Mouse (Mus musculus) embryonic stem cell, embryonic (primary cell): ENCODE results near the gene Ak2.

Experiments used
- CTCF ChIA-PET, 4 experiments: fragments of 300-600 bp in 2 of 4; fragments of 350-600 bp in 2 of 4; sonication (Branson Sonifier 250); formaldehyde crosslinking; loops; one replicate each; lab custom pipeline; 2022; ENCODE audit warnings: inconsistent platforms in 2 of 4; lab: Charles Lee
- POLR2A ChIA-PET, 4 experiments: fragments of 300-600 bp in 2 of 4; fragments of 350-600 bp in 2 of 4; sonication (Branson Sonifier 250); formaldehyde crosslinking; loops; one replicate each; lab custom pipeline; 2022; ENCODE audit warnings: antibody characterized with exemption in 4 of 4, inconsistent platforms in 1 of 4; lab: Charles Lee

Gene Ak2

DNA sequence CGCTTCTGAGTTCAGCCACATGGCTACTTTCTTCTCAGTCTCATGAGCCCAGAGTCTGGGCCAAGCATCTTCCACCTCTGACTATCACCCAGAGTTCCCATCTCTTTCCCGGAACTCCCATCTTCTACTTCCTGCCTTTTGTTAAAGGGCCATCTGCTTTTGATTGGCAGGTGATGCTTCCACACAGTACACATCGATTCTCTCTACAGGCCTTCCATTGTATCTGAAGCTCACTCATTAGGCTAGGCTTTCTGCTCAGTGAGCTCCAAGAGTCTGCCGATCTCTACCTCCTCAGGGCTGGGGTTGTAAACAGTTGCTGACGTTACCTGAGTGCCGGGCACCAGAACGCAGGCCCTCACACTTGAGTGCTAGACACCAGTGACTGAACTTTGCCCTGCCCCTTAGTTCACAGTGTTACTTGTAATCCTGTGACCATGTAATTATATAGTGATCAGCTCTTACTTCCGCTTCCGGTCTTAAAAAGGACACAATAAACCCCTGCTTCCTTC, at the start of gene Ak2:
TSS of gene Ak2 (plus strand) at position 459 of the 509 bp plus-strand sequence.
- ChIA-PET CTCF (interaction anchor here in 2 of 4 experiments (0.5 to 2.8 kb wide), 8 partner anchors 14 to 285 kb away, joined by 3 to 17 read pairs (median 4); no protein-coding TSS in a partner anchor), POLR2A (interaction anchor here in 3 of 4 experiments (0.7 to 20.0 kb wide), 26 partner anchors 8 to 617 kb away, joined by 3 to 330 read pairs (median 5); partner anchors contain the start of genes Rnf19b (in 3 of the 3) and Azin2 (in 1 of the 3))

DNA sequence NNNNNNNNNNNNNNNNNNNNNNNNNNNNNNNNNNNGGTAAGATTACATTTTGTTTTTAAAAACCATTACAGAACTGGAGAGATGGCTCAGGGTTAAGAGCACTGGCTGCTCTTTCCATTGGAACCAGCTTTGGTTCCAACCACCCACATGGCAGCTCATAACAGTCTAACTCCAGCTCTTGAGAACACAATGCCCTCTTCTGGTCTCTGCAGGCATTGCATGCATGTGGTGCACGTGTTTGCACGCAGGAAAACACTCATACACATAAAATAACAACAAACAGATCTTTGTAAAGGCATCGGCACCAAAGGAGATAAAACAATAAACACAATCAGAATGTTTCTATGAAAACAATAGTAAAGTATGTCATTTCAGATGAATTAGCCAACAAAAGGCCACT, 49.4 kb upstream of the Ak2 start:
- ChIA-PET POLR2A (interaction anchor here (0.6 to 2.3 kb wide), 8 partner anchors 15 to 474 kb away, joined by 3 to 9 read pairs (median 4); partner anchors contain the start of gene Rnf19b (in 2 of the 4)), CTCF (interaction anchor here (0.5 to 1.8 kb wide), 23 partner anchors 9 to 328 kb away, joined by 3 to 20 read pairs (median 3); partner anchors contain the start of gene Tmem54 (in 1 of the 4))

DNA sequence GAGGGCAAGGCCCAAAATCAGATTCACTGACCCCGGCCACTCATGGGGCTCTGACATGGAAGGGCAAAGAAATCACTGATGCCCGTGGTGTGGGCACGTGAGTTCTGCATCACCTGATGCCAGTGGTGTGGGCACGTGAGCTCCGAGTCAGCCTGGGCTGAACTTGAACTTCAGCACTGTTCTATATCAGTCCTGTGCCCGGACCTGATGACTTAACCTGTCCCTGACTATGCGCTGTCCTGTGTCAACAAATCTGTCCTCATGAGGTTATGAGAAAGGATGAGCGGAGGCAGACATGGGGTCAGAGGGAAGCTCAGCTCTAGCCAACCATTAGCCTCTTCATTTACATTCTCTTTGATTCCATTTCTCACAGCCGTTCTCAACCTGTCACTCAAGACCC, 45.0 kb upstream of the Ak2 start:
- POLR2A ChIA-PET = interaction anchor here in 3 of 4 experiments (0.6 to 5.4 kb wide), 20 partner anchors 10 to 133 kb away, joined by 3 to 23 read pairs (median 4); partner anchors contain the start of genes Rnf19b (in 3 of the 3) and Azin2 (in 1 of the 3)
- CTCF ChIA-PET = interaction anchor here (0.6 to 2.6 kb wide), 16 partner anchors 10 to 236 kb away, joined by 3 to 15 read pairs (median 4); no protein-coding TSS in a partner anchor

DNA sequence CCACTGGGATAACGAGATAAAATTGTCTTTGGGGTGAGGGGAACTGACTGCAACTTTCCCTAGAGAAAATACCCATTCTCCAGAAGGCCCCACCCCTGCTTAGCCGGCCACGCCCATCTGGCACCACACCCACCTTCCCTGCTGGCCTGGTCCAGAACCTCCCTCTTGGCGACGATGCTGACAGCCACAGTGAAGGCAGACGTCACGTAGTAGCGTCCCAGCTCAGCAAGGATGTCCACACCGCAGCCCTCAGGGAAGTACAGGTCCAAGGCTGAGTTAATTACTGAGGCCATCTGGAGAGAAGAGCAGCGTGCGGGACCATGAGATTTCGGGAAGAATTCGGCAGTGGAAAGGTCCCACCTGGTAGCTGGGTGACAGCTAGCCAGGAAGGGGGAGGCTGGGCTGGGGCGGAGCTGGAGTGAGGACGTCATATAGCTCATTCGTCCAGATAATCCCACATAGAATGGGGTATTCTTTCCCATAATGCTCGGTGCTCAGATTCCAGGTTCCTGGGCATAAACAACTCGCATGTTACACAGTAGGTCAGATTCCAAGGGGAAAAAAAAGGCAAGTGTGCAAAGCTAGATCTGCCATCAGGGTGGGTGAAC, 44.3 kb upstream of the Ak2 start:
- CTCF ChIA-PET = interaction anchor here (0.7 to 2.6 kb wide), 18 partner anchors 10 to 236 kb away, joined by 3 to 15 read pairs (median 4); partner anchors contain the start of gene Ak2 (in 1 of the 4)
- POLR2A ChIA-PET = interaction anchor here in 3 of 4 experiments (0.5 to 5.4 kb wide), 23 partner anchors 9 to 536 kb away, joined by 3 to 23 read pairs (median 3); partner anchors contain the start of genes Rnf19b (in 3 of the 3) and Azin2 (in 1 of the 3)

DNA sequence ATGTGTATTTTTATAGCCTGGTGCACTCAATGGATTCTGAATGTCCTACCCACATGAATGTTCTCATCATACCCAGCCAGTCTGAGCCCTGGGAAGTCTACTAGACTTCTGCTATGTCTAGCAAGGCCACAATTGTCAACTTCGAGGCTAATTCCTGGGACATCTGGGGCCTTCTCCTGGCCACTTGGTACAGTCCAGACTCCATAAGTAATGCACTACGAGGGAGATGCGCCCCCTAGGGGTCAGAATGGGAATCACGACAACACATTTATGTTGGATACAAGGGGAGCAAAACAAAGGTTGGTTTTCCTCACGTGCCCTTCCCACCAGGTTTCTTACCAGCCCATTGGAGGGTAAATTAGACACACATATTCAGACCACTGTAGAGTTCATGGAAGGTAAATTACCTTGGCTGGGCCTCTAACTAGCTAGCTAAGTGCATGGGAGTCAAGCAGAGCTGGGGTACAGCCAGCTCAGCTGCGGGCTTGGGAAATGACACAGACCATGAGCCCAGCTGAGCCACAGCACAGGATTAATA, 43.6 kb upstream of the Ak2 start:
- ChIA-PET CTCF (interaction anchor here in 3 of 4 experiments (0.6 to 2.4 kb wide), 11 partner anchors 9 to 237 kb away, joined by 3 to 15 read pairs (median 4); no protein-coding TSS in a partner anchor), POLR2A (interaction anchor here in 3 of 4 experiments (0.6 to 5.4 kb wide), 17 partner anchors 10 to 268 kb away, joined by 3 to 23 read pairs (median 5); partner anchors contain the start of genes Rnf19b (in 3 of the 3) and Azin2 (in 2 of the 3))

DNA sequence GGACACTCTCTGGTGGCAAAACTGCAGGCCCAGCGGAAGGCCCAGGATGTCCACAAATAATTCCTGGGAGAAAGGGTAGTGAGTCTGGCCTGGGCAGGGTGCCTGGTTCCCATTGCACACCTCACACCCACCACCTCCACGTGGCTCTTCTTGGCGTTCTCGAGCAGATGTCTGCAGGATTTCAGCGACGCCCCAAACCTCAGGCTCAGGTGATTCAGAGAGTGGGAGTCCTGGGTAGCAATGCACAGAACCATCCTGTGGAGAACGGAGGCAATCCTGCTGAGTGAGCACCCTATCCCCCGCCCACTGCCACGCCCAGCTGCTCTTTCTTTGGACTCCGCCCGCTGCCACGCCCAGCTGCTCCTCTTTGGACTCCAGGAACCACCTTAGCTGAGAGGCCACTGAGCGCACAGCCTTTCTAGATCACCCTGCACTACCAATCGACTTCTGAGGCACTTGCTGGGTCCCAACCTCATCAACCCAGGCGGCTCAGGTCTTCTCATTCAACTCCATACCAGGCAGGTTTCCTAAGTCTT, 42.2 kb upstream of the Ak2 start:
- CTCF ChIA-PET = interaction anchor here in 2 of 4 experiments (0.5 to 1.4 kb wide), 4 partner anchors 21 to 240 kb away, joined by 3 to 4 read pairs (median 3); partner anchors contain the start of genes S100pbp (in 1 of the 2) and Yars (in 1 of the 2)
- POLR2A ChIA-PET = interaction anchor here in 3 of 4 experiments (0.5 to 5.4 kb wide), 9 partner anchors 13 to 267 kb away, joined by 3 to 23 read pairs (median 4); partner anchors contain the start of genes Rnf19b (in 3 of the 3) and Azin2 (in 2 of the 3)

DNA sequence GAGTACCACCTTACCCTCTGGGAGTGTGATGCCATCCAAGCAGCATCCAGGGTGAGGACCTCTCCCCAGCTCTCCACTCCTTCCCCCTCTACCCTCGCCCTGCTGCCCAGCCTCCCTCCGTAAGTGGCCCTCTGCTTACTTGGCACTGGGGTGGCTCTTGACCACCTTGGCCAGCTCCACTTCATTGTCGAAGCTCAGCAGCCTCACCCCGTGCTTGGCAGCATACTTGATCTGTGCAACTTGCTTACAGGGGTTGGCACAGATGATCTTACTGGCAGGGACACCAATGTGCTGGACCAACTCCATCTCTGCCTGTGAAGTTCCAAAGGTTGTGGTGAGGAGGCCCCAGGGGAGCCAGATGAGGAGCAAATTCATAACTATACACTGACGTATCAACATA, 41.3 kb upstream of the Ak2 start:
- ChIA-PET CTCF (interaction anchor here in 3 of 4 experiments (1.0 to 1.3 kb wide), 3 partner anchors 20 to 163 kb away, joined by 3 read pairs; no protein-coding TSS in a partner anchor), POLR2A (interaction anchor here (0.5 to 2.7 kb wide), 7 partner anchors 11 to 167 kb away, joined by 3 to 12 read pairs (median 4); partner anchors contain the start of genes Azin2 (in 1 of the 4) and Rnf19b (in 1 of the 4))

DNA sequence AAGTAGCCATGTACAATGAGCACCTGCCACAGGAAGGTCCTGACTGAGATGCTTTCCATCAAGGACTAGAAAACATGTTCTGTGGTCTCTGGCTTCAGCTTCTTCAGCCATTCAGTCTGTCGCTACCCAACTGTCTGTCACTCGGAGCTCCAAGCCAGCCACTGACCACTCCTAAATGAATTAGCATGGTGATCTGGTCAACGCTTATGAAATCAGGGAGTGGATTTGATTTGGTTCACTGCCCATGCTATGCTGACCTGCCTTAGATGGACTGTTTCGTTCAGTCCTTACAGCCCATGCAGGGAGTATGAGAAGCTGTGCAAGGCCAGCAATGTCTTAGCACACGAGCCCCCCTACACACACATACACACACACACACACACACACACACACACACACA, 37.9 kb upstream of the Ak2 start:
- ChIA-PET POLR2A (interaction anchor here in 2 of 4 experiments (0.6 to 2.1 kb wide), 7 partner anchors 9 to 134 kb away, joined by 3 to 9 read pairs (median 4); partner anchors contain the start of genes Azin2 (in 1 of the 2) and Rnf19b (in 1 of the 2)), CTCF (interaction anchor here in 2 of 4 experiments (0.6 to 1.1 kb wide), 3 partner anchors 11 to 157 kb away, joined by 3 to 5 read pairs (median 3); no protein-coding TSS in a partner anchor)

DNA sequence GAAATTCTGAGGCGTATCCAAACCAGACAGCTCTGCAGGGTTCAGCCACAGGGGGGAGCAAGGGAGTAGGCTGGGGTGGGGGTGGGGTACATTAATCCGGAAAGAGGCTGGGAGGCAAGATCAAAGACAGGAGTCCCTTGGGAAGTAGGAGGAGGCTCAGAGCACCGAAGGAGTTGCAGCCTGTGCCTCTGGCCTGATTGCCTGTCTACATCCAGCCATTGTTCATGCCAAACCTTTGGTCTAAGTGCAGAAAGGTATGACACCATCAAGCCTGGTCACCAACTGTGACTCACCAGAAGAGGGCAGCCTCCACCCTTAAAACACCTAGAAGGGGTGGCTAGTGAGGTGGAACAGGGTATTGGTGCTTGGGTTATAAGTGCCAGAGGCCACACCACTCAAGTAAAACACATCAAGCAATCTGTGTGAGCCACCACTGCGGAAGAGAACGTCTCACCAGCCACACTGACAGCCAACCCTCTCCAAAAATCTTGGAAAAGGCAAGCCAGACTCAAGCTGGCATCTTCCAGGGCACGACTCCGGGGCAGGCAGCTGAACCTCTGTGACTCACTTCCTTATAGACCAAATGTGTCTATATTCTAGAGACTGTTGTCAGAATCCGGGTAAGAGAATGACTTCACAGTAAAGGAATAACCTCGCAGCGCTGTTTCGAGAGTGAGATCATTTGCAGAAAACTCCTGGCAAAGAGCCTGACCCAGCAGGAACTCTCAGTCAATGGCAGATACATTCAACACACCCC, 34.4 kb upstream of the Ak2 start:
- POLR2A ChIA-PET = interaction anchor here (0.6 to 4.3 kb wide), 20 partner anchors 10 to 179 kb away, joined by 3 to 20 read pairs (median 4); partner anchors contain the start of gene Rnf19b (in 3 of the 4)
- CTCF ChIA-PET = interaction anchor here (0.5 to 2.8 kb wide), 37 partner anchors 10 to 322 kb away, joined by 3 to 15 read pairs (median 4); no protein-coding TSS in a partner anchor

DNA sequence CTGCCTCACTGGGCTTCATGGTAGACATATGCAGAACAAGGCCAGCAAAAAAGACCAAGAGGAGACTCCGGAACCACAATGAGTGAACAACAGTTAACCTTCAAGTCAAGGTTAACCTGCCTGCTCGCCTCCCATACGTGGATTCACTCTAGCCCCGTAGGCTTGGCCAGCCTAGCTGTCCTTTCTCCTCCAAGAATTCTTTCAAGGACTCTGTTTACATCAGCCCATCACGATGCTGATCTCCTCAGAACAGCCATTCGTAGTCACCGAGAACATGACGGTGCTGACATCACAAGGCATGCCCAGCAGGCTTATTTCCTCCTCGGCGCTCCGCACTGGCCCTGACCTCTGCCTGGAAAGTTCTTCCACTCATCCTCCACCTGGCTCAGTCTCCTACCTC, 33.6 kb upstream of the Ak2 start:
- POLR2A ChIA-PET = interaction anchor here in 3 of 4 experiments (0.6 to 4.3 kb wide), 14 partner anchors 9 to 169 kb away, joined by 3 to 20 read pairs (median 3); partner anchors contain the start of gene Rnf19b (in 3 of the 3)
- CTCF ChIA-PET = interaction anchor here (0.6 to 2.8 kb wide), 12 partner anchors 10 to 247 kb away, joined by 3 to 15 read pairs (median 6); no protein-coding TSS in a partner anchor

DNA sequence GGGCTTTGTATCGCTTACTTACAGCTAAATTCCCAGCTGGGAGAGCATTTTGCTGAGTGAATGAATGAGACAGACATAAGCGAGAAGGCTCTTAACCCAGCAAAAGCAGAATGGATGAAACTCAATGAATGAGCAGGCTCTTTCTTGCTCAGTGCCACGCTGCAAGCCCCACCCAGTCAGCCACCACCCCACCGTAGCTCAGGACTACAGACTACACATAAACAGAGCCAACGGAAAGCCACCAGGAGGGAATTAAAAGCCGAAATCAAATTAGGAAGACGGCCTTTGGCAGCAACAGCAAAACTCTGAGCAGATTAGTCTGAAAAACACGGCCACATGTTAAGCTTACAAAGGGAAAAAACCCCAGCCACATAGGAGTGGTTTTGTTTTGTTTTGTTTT, 32.9 kb upstream of the Ak2 start:
- POLR2A ChIA-PET = interaction anchor here in 3 of 4 experiments (0.6 to 4.3 kb wide), 17 partner anchors 8 to 230 kb away, joined by 3 to 20 read pairs (median 3); partner anchors contain the start of genes Rnf19b (in 3 of the 3), S100pbp (in 1 of the 3) and Yars (in 1 of the 3)
- CTCF ChIA-PET = interaction anchor here in 3 of 4 experiments (0.5 to 2.8 kb wide), 5 partner anchors 12 to 261 kb away, joined by 3 to 10 read pairs (median 6); no protein-coding TSS in a partner anchor

DNA sequence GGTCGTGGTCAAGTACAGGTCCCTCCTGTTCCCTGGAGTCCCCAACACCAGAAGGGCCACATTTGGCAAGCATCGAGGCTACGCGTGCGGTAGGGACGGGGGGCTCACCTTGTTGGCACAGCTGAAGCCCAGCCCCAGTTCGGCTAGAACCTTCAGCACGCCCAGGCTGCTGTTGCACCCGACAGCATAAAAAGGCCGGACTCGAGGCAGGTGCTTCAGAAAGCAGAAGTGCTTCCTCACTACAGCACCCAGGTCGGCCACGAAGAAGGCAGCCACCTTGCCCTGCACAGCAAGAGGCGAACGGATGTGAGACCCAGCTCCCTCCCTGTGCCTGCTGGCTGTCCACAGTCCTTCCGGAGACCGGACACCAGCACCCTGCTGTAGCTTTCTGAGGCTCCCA, 32.1 kb upstream of the Ak2 start:
- CTCF ChIA-PET = interaction anchor here in 2 of 4 experiments (1.1 to 2.0 kb wide), 2 partner anchors 12 to 146 kb away, joined by 3 to 6 read pairs; no protein-coding TSS in a partner anchor
- POLR2A ChIA-PET = interaction anchor here in 3 of 4 experiments (0.5 to 4.3 kb wide), 13 partner anchors 10 to 112 kb away, joined by 3 to 20 read pairs (median 5); partner anchors contain the start of gene Rnf19b (in 3 of the 3)

DNA sequence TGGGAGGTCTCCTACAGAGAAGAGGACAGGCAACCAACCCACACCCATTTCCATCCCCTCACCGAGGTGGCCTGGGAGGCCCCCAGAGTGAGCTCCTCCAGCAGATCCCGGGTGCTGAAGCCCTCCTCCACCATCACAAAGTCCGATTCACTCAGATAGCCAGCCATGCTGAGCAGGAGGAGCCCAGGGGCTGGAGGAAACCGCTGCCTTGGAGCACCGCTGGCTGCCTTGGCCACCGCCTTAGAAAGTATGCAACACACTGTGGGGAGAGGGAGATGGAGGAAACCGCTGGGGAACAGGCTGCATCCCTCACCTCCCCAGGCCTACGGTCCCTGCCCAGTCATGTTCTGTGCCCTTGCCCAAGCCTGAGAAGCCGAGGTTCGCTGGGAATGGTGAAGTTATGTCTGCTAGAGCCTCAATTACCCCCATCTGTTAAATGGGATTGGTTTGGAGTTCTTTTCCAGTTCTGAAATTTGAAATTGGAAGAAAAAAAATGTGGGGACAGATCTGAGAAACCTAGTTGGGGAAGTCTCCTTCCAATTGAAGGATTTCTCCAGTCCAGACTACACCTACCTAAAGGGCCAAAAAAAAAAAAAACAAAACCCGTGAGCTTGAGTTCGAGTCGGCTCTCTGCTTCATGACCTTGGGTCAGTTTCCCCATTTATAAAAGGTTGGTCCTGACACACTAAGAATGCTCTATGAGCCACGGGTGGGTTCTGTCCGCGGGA, 30.3 kb upstream of the Ak2 start:
- ChIA-PET CTCF (interaction anchor here (0.6 to 1.3 kb wide), 6 partner anchors 10 to 396 kb away, joined by 3 to 4 read pairs (median 4); no protein-coding TSS in a partner anchor), POLR2A (interaction anchor here (0.6 to 9.9 kb wide), 29 partner anchors 8 to 141 kb away, joined by 3 to 61 read pairs (median 4); partner anchors contain the start of gene Rnf19b (in 3 of the 4))

DNA sequence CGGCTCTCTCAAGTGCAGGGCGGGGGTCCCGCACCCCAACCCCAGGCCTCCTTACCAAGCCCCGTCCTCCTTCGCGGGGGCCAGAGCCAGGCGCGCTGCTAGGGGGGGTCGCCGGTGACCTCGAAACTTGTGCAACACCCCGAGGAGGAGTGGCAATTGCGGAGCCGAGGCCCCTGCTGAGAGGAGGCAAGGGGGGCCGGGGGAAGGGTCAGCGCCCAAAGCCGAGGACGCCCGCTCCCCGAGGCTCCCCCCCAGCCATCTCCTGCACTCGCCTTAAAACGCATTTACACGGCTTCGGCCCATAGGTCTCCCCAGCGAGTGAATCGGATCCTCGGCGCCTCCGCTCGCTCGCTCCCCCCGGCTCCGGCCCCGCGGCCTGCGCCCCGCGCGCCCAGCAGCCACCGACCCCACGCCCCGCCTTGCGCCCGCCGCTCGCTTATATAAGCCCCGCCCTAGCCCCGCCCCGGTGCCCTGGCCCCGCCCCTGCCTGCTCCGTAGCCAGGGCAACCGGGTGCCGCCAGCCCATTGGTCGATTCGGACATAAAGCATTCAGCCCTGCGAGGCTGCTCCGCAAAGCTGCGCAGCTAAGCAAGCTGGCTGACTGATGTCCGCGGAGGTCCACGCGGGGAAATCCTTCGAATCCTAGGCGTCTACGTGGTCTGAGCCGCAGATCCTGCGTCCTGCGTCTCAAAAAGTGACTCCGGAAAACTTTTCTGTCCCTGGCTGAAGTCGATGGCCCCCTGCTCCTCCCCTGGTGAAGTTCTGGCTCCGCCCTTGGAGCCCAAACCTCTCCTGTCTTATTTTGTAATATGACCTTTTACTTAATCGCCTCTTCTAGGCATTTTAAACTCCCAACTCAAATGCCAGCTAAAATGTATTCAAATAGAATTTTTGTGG, 29.5 kb upstream of the Ak2 start, which contains the start of gene Azin2:
TSS of gene Azin2 (minus strand) at position 414 of the 897 bp plus-strand sequence.
- POLR2A ChIA-PET = interaction anchor here (0.5 to 9.9 kb wide), 70 partner anchors 8 to 1439 kb away, joined by 3 to 61 read pairs (median 4); partner anchors contain the start of genes Rnf19b (in 3 of the 4), Ak2 (in 1 of the 4), Bsdc1 (in 1 of the 4) and Csmd2 (in 1 of the 4)

More for the DNA sequence above, 29.5 kb upstream of the Ak2 start, which contains the start of gene Azin2:
- CTCF ChIA-PET = interaction anchor here (0.5 to 1.8 kb wide), 11 partner anchors 9 to 395 kb away, joined by 3 to 7 read pairs (median 4); no protein-coding TSS in a partner anchor
